Mouse (Mus musculus) gastrocnemius, postnatal 14 days (tissue): ENCODE data around the gene Ap2a1. TPM values are rescaled to one million over a fixed set of nuclear protein-coding genes. Genes with fewer than 3 reads are reported as not detected.

Experiments used
- DNase-seq: peaks from one replicate; pipeline ENCODE4 v3.0.0; 2021; ENCODE audit warnings: mixed read lengths
- intact Hi-C: fragments of 180-260 bp; cut with DNase I; formaldehyde crosslinking; loops from one replicate; pipeline ENCODE4 v1.15.1; 2025; ENCODE audit warnings: low total_unique reads
- long read RNA-seq, 2 experiments: library from polyadenylated mRNA; stranded (forward); transcript quantifications; one replicate each; pipeline ENCODE4 v2.0.0; 2021
- total RNA-seq, 2 experiments: library from RNA; stranded (reverse); gene quantifications; 2 replicates each; pipeline ENCODE4 v1.2.3; 2021

Ap2a1 gene
- 10 to 100 TPM; 55.4 to 60.8 TPM for total RNA-seq
- long read RNA-seq, experiment 1, transcript Ap2a1-203 (24 exons, 3,449 nt) = major isoform, 43 of 75 reads
- long read RNA-seq, experiment 1, transcript Ap2a1-202 (23 exons, 3,301 nt) = minor isoform, 14 of 75 reads
- long read RNA-seq, experiment 1, partial matches to known transcripts = 8 of 75 reads
- long read RNA-seq, experiment 1, other reads (novel, unspliced or antisense) = 10 of 75 reads
- long read RNA-seq, experiment 2, transcript Ap2a1-203 (24 exons, 3,449 nt) = major isoform, 69 of 126 reads
- long read RNA-seq, experiment 2, transcript Ap2a1-202 (23 exons, 3,301 nt) = minor isoform, 28 of 126 reads
- long read RNA-seq, experiment 2, partial matches to known transcripts = 14 of 126 reads
- long read RNA-seq, experiment 2, other reads (novel, unspliced or antisense) = 14 of 126 reads

GRCm38 (mm10) chr7:44929204-44930151, at the start of gene Ap2a1:
Gene Ap2a1 (minus strand): TSS chr7:44929496.
- intact Hi-C loops = no loop called here
- DNase-seq = peak; percentile 100

DNA sequence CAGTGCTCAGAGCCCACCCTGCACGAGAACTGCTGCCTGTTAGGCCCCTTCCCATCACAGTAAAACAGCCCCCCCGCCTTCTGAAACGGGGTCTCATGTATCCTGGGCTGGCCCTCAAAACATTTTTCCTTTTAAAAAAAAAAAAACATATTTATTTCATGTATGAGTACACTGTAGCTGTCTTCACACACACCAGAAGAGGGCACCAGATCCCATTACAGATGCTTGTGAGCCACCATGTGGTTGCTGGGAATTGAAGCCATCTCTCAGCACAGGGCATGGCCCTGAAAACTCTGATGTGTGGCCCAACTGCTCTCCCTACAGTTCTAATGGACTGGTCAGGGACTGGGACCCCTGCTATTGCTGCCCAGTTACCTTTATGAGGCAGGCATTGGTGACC, 49.0 kb upstream of the Ap2a1 start:
- intact Hi-C loops = no loop called here
- no peak for DNase-seq

GRCm38 (mm10) chr7:44975117-44975419, 45.8 kb upstream of the Ap2a1 start:
- intact Hi-C loops = no loop called here
- DNase-seq = no peak

GRCm38 (mm10) chr7:44974383-44975116, 45.3 kb upstream of the Ap2a1 start, which contains the start of gene Cpt1c:
Gene Cpt1c (minus strand): TSS chr7:44974851.
- DNase-seq = peak; percentile 84
- intact Hi-C loops = no loop called here

DNA sequence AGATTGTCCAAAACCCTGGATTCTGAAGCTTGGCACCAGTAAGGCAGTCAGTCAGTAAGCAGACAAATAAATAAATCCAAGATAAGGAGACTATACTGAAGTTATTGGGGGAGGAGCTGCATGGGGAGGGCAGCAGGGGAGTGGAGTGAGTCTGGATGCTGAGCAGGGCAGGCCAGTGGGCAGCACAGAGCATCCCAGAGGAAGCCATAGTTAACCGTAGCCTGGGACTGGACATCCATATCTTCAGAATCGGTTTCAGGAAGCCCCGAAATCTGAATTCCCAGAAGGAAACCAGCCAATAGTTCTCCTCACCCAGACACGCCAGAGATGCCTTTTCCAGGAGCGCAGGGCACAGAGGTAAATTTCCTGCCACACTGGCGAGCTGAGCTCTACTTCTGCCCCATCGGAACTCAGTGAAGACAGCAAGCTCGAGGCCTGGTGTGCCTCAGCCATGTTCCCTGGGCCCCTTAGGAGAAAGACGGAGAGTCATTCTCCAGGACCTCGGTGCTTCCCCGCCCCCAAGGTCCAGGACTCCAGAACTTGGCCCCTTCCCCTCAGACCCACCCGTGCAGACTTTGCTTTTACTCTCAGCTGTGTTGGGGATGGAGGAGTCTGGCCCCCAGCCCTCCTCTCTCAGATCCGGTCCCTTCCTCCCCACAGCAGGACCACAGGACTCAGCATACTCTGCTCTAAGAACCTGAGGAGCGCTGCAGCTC, 44.3 kb upstream of the Ap2a1 start:
- no peak for DNase-seq
- intact Hi-C loops = no loop called here

GRCm38 (mm10) chr7:44971142-44971541, 41.8 kb upstream of the Ap2a1 start:
- intact Hi-C loops = no loop called here

DNA sequence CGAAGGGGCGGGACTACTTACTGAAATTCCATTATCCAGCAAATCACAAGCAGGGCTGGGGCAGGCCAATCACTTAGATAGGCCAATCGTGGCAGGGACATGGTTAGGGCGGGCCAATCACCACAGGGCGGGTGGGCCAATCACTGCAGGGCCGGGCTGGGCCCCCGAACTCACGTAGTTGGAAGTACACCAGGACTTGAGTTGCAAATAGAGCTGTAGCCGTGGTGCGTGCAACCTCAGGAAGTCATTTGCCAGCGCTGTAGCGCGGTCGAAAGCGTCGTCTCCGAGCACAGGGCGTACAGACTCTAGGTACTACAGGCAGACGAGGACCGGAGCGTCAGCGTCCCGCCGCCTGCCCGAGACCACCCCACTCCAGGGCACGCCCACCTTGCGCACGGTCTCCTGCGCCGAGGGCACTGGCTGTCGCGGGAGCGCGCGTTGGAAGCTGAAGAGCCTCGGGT, 41.0 kb upstream of the Ap2a1 start:
- peak; percentile 88 for DNase-seq
- intact Hi-C loops = no loop called here

More at GRCm38 (mm10) chr7:44971142-44971541, 41.8 kb upstream of the Ap2a1 start:
- no peak for DNase-seq

DNA sequence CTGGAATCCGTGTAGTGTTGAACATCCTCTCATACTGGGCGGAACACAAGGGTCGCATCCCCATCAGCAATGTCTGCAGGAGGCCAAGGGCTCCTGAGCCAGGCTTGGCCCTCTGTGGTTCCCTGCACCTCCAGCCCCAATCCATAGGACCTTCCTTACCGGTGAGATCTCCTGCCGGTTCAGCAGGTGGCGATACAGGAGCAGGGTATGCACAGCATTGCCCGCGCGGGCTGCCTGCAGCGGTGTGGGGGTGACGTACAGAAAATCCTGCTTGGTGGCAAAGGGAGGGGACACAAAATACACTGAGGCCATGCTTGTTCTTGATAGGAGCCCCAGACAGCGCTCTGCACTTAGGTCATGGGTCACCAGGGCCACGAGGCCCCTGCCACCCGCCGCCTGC, 37.3 kb upstream of the Ap2a1 start:
- intact Hi-C loops = no loop called here

GRCm38 (mm10) chr7:44965975-44966374, 36.7 kb upstream of the Ap2a1 start:
- DNase-seq = no peak
- intact Hi-C loops = no loop called here

More for the DNA sequence above, 37.3 kb upstream of the Ap2a1 start:
- no peak for DNase-seq

- intact Hi-C loops = no loop called here
Measured at GRCm38 (mm10) chr7:44964990-44965389, 35.7 kb upstream of the Ap2a1 start.

DNA sequence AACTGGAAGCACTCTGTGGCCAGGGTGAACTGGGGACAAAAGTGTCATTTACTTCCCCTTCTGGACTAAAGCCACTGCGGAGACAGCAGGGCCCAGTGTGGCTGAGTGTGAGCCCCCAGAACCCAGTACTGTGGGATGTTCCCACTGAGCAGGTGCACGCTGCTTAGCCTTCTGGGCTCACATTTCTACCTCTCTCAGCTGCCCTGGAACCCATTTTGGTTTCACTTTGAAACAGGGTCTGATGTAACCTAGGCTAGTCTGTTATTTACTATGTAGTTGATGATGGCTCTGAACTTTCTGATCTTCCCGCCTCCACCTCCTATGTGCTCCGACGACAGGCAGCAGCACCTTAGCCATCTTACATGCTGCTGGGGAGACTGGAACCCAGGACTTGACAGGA, 33.5 kb upstream of the Ap2a1 start:
- DNase-seq = no peak
- intact Hi-C loops = no loop called here

More at GRCm38 (mm10) chr7:44964990-44965389, 35.7 kb upstream of the Ap2a1 start:
- no peak for DNase-seq

DNA sequence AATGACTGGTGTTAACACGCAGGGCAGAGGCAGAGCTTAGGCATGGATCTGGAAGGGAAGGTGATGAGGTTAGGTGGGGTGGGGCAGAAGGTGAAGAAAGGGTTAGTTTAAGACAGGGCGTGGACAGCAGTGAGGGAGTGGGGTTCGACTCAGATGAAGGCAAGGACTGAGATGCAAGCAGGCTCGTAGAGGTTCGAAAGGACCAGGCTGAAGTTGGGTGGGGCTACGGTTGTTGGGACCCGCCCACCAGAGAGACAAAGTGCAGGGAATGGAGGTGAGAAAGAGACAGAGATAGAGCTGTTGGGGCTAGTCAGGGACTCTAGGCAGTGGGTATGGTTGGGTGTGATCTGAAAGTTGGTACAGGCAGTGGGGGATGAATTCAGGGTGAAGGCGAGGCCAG, 33.0 kb upstream of the Ap2a1 start:
- DNase-seq = no peak
- intact Hi-C loops = no loop called here

GRCm38 (mm10) chr7:44960512-44960910, 31.2 kb upstream of the Ap2a1 start:
- intact Hi-C loops = no loop called here
- DNase-seq = no peak

- intact Hi-C loops = loop anchor here (5.0 to 10.0 kb wide), 2 partner anchors 38 to 55 kb away; no protein-coding TSS in a partner anchor
- DNase-seq = no peak
Measured at GRCm38 (mm10) chr7:44959874-44960511, 30.7 kb upstream of the Ap2a1 start.

- intact Hi-C loops = loop anchor here (5.0 to 10.0 kb wide), 2 partner anchors 37 to 54 kb away; no protein-coding TSS in a partner anchor
- no peak for DNase-seq
Measured at GRCm38 (mm10) chr7:44959281-44959680, 30.0 kb upstream of the Ap2a1 start.

DNA sequence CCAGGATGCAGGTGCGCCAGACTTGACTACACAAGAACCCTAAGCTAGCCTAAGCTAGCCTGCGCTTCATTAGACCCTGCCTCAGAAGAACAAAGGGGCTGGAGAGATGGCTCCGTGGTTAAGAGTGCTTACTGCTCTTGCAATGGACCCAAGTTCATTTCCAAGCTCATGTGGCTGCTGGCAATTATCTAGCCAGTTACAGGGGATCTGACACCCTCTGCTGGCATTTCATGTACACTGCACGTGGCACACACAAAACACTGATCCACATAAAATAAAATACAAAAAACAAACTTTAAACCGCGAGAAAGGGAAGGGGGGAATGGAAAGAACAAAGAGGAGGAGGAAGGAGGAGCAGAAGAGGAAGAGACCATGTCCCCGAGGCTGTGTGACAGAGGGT, 28.9 kb upstream of the Ap2a1 start:
- intact Hi-C loops = loop anchor here (5.0 to 10.0 kb wide), 2 partner anchors 36 to 53 kb away; no protein-coding TSS in a partner anchor
- no peak for DNase-seq

- DNase-seq = peak; percentile 64
- intact Hi-C loops = loop anchor here (5.0 to 10.0 kb wide), 2 partner anchors 35 to 53 kb away; no protein-coding TSS in a partner anchor
Measured at GRCm38 (mm10) chr7:44957183-44957835, 28.0 kb upstream of the Ap2a1 start.

DNA sequence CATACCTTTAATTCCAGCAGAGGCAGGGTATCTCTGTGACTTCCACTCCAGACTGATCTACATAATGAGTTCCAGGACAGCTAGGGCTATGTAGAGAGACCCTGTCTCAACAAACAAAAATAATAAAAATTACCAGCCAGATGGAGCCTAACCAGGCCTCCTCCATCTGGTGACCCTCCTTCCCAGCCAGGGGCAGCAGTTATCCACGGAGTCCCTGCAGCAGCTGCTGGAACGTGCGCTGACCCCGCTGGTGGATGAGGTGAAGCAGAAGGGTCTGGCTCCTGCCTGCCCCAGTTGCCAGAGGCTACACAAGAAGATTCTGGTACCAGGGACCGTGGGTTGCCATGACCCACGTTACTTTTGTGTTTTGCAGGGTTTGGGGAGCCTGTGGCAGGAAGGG, 27.0 kb upstream of the Ap2a1 start:
- intact Hi-C loops = loop anchor here (5.0 to 10.0 kb wide), 2 partner anchors 34 to 51 kb away; no protein-coding TSS in a partner anchor
- no peak for DNase-seq
